Mouse (Mus musculus) neural tube, embryonic 12.5 days (tissue): Measurements from ENCODE around the gene Rfx1. TPM values are rescaled to one million over a fixed set of nuclear protein-coding genes. Genes with fewer than 3 reads are reported as not detected.
A peak's percentile ranks its signal among the peaks of the same experiment; 100 is the strongest.

ENCODE experiments used
- ATAC-seq: fragments of 200-750 bp; cut with Nextera tagmentation; 2 replicates; pipeline ENCODE4 v1.8.0; 2017; ENCODE audit warnings: low read depth, mild to moderate bottlenecking, moderate TSS enrichment, moderate library complexity; ENCODE audit not compliant: low FRiP score
- H3K27ac ChIP-seq: fragments of 300-500 bp; sonication (generic); 2 replicates; pipeline ENCODE4 v1.5.1; 2016
- H3K27me3 ChIP-seq: fragments of 300-500 bp; sonication (generic); replicated peaks from 2 replicates; pipeline ENCODE4 v1.6.1; 2016; ENCODE audit warnings: mild to moderate bottlenecking
- H3K36me3 ChIP-seq: fragments of 300-500 bp; sonication (generic); 2 replicates; pipeline ENCODE4 v1.6.1; 2016; ENCODE audit warnings: mild to moderate bottlenecking
- H3K4me1 ChIP-seq: fragments of 300-500 bp; sonication (generic); 2 replicates; pipeline ENCODE4 v1.6.1; 2016
- H3K4me2 ChIP-seq: fragments of 300-500 bp; sonication (generic); replicated peaks from 2 replicates; pipeline ENCODE4 v1.6.1; 2016; ENCODE audit warnings: mild to moderate bottlenecking
- H3K4me3 ChIP-seq: fragments of 300-500 bp; sonication (generic); 2 replicates; pipeline ENCODE4 v1.5.1; 2016
- H3K9ac ChIP-seq: fragments of 300-500 bp; sonication (generic); 2 replicates; pipeline ENCODE4 v1.6.1; 2016; ENCODE audit warnings: mild to moderate bottlenecking
- H3K9me3 ChIP-seq: fragments of 300-500 bp; sonication (generic); 2 replicates; pipeline ENCODE4 v1.6.1; 2016; ENCODE audit warnings: mild to moderate bottlenecking
- WGBS: fragments of 180-500 bp; shearing (Covaris S2); methylation state at CpG from one replicate; pipeline ENCODE4 v1.1.7; 2016; 5-methylcytosine and 5-hydroxymethylcytosine counted together
- polyA plus RNA-seq: library from polyadenylated mRNA; unstranded; fragments of >200 nt; fragmentation: Nextera tagmentation; extraction: Ambion mirVana; gene quantifications from 2 replicates; pipeline ENCODE4 v1.2.1, GENCODE M21; 2016

The Rfx1 gene
- polyA plus RNA-seq, 1 experiment from 2014 or later = 9.1 TPM

- Histone ChIP-seq H3K27me3 (no peaks in the 10 kb centered on the region), H3K4me2 (0 out of 2 replicates have a peak overlapping the region, but pooled peaks have one; percentile 12), H3K36me3 (peaks cover 21% of the 10 kb centered on the region), H3K4me1 (peaks cover 43% of the 10 kb centered on the region), H3K27ac (0 out of 2 replicates have a peak overlapping the region, but pooled peaks have one; percentile 17), H3K9ac (peak overlapping the region; percentile 26; the same call in 1 of the 2 replicates), H3K4me3 (no peak overlapping the region), H3K9me3 (no peaks in the 10 kb centered on the region)
- 54% methylated on average over 10 of the region's 10 CpGs for WGBS
- no peak for ATAC-seq
Observed at GRCm38 (mm10) chr8:84073230-84073976, 6.8 kb downstream of the Rfx1 start.

- no peaks in the 10 kb centered on the region for H3K27me3 ChIP-seq
- H3K4me3 ChIP-seq = no peak overlapping the region
- no peak overlapping the region for H3K9ac ChIP-seq
- no peak overlapping the region for H3K4me2 ChIP-seq
- no peaks in the 10 kb centered on the region for H3K9me3 ChIP-seq
- WGBS = 84% methylated on average over 1 of the region's 1 CpGs
- peaks cover 41% of the 10 kb centered on the region for H3K36me3 ChIP-seq
- peaks cover 26% of the 10 kb centered on the region for H3K4me1 ChIP-seq
- ATAC-seq = no peak
- H3K27ac ChIP-seq = no peak overlapping the region
Observed at GRCm38 (mm10) chr8:84076412-84076811, 9.8 kb downstream of the Rfx1 start.

GRCm38 (mm10) chr8:84076849-84077248, 10.2 kb downstream of the Rfx1 start:
- Histone ChIP-seq H3K9me3 (no peaks in the 10 kb centered on the region), H3K36me3 (peaks cover 41% of the 10 kb centered on the region), H3K27ac (no peak overlapping the region), H3K27me3 (no peaks in the 10 kb centered on the region), H3K4me1 (peaks cover 21% of the 10 kb centered on the region), H3K4me3 (no peak overlapping the region), H3K4me2 (no peak overlapping the region), H3K9ac (no peak overlapping the region)
- ATAC-seq = no peak
- 80% methylated on average over 3 of the region's 3 CpGs for WGBS

GRCm38 (mm10) chr8:84079206-84079605, 12.6 kb downstream of the Rfx1 start:
- no peak overlapping the region for H3K9ac ChIP-seq
- no peaks in the 10 kb centered on the region for H3K27me3 ChIP-seq
- no peak for ATAC-seq
- no peak overlapping the region for H3K4me3 ChIP-seq
- H3K4me2 ChIP-seq = no peak overlapping the region
- H3K27ac ChIP-seq = no peak overlapping the region
- H3K36me3 ChIP-seq = peaks cover 63% of the 10 kb centered on the region
- H3K4me1 ChIP-seq = peaks cover 2% of the 10 kb centered on the region; the same call in 1 of the 2 replicates
- no peaks in the 10 kb centered on the region for H3K9me3 ChIP-seq
- WGBS = 94% methylated on average over 5 of the region's 5 CpGs

GRCm38 (mm10) chr8:84083829-84084241, 17.2 kb downstream of the Rfx1 start:
- peaks cover 75% of the 10 kb centered on the region for H3K36me3 ChIP-seq
- H3K9ac ChIP-seq = no peak overlapping the region
- H3K27me3 ChIP-seq = no peaks in the 10 kb centered on the region
- 26% methylated on average over 8 of the region's 8 CpGs for WGBS
- no peak; the same call in 1 of the 2 replicates for ATAC-seq
- H3K9me3 ChIP-seq = no peaks in the 10 kb centered on the region
- H3K4me2 ChIP-seq = no peak overlapping the region
- no peak overlapping the region for H3K27ac ChIP-seq
- no peak overlapping the region for H3K4me3 ChIP-seq
- H3K4me1 ChIP-seq = peaks cover 9% of the 10 kb centered on the region

GRCm38 (mm10) chr8:84084341-84085115, 17.9 kb downstream of the Rfx1 start:
- peak overlapping the region; percentile 42; the same call in 1 of the 2 replicates for H3K9ac ChIP-seq

GRCm38 (mm10) chr8:84087156-84087555, 20.5 kb downstream of the Rfx1 start:
- WGBS = 89% methylated on average over 7 of the region's 7 CpGs

More at GRCm38 (mm10) chr8:84084341-84085115, 17.9 kb downstream of the Rfx1 start:
- H3K4me3 ChIP-seq = no peak overlapping the region
- no peaks in the 10 kb centered on the region for H3K9me3 ChIP-seq
- peaks cover 9% of the 10 kb centered on the region for H3K4me1 ChIP-seq
- ATAC-seq = 0 out of 2 replicates have a peak, but pooled peaks have one; percentile 43
- H3K27me3 ChIP-seq = no peaks in the 10 kb centered on the region
- peaks cover 77% of the 10 kb centered on the region for H3K36me3 ChIP-seq
- H3K27ac ChIP-seq = no peak overlapping the region
- 34% methylated on average over 42 of the region's 42 CpGs for WGBS
- peak overlapping the region; percentile 31; the same call in 1 of the 2 replicates for H3K4me2 ChIP-seq

GRCm38 (mm10) chr8:84087821-84088220, 21.2 kb downstream of the Rfx1 start:
- H3K36me3 ChIP-seq = peaks cover 84% of the 10 kb centered on the region
- H3K9me3 ChIP-seq = no peaks in the 10 kb centered on the region
- no peak overlapping the region for H3K27ac ChIP-seq
- H3K9ac ChIP-seq = no peak overlapping the region
- H3K4me2 ChIP-seq = no peak overlapping the region
- no peak for ATAC-seq
- H3K4me3 ChIP-seq = no peak overlapping the region
- no peaks in the 10 kb centered on the region for H3K27me3 ChIP-seq
- H3K4me1 ChIP-seq = peaks cover 9% of the 10 kb centered on the region
- WGBS = 94% methylated on average over 14 of the region's 14 CpGs

More at GRCm38 (mm10) chr8:84087156-84087555, 20.5 kb downstream of the Rfx1 start:
- H3K9me3 ChIP-seq = no peaks in the 10 kb centered on the region
- no peak overlapping the region for H3K4me3 ChIP-seq
- H3K36me3 ChIP-seq = peaks cover 84% of the 10 kb centered on the region
- no peaks in the 10 kb centered on the region for H3K27me3 ChIP-seq
- H3K4me1 ChIP-seq = peaks cover 9% of the 10 kb centered on the region
- H3K9ac ChIP-seq = no peak overlapping the region
- no peak overlapping the region for H3K27ac ChIP-seq
- no peak for ATAC-seq
- H3K4me2 ChIP-seq = no peak overlapping the region

- Histone ChIP-seq H3K4me2 (no peak overlapping the region), H3K9ac (no peak overlapping the region), H3K27me3 (no peaks in the 10 kb centered on the region), H3K9me3 (no peaks in the 10 kb centered on the region), H3K4me3 (no peak overlapping the region), H3K36me3 (peaks cover 85% of the 10 kb centered on the region), H3K4me1 (peaks cover 6% of the 10 kb centered on the region), H3K27ac (no peak overlapping the region)
- ATAC-seq = no peak
- WGBS = 87% methylated on average over 9 of the region's 9 CpGs
Observed at GRCm38 (mm10) chr8:84089277-84089676, 22.6 kb downstream of the Rfx1 start.

- Histone ChIP-seq H3K9ac (no peak overlapping the region), H3K36me3 (peaks cover 94% of the 10 kb centered on the region), H3K27me3 (no peaks in the 10 kb centered on the region), H3K27ac (no peak overlapping the region), H3K4me3 (no peak overlapping the region), H3K4me2 (no peak overlapping the region), H3K9me3 (no peaks in the 10 kb centered on the region), H3K4me1 (no peaks in the 10 kb centered on the region)
- WGBS = 88% methylated on average over 8 of the region's 8 CpGs
- no peak for ATAC-seq
Observed at GRCm38 (mm10) chr8:84090585-84090984, 24.0 kb downstream of the Rfx1 start.

- Histone ChIP-seq H3K27ac (no peak overlapping the region), H3K9me3 (no peaks in the 10 kb centered on the region), H3K36me3 (peaks cover 87% of the 10 kb centered on the region), H3K9ac (no peak overlapping the region), H3K4me2 (no peak overlapping the region), H3K4me3 (no peak overlapping the region), H3K4me1 (no peaks in the 10 kb centered on the region), H3K27me3 (no peaks in the 10 kb centered on the region)
- ATAC-seq = no peak
- 72% methylated on average over 8 of the region's 8 CpGs for WGBS
Observed at GRCm38 (mm10) chr8:84096061-84096460, 29.4 kb downstream of the Rfx1 start.

GRCm38 (mm10) chr8:84098376-84098775, 31.7 kb downstream of the Rfx1 start:
- no peak for ATAC-seq
- Histone ChIP-seq H3K4me3 (no peak overlapping the region), H3K9ac (no peak overlapping the region), H3K4me1 (peaks cover 15% of the 10 kb centered on the region), H3K27ac (no peak overlapping the region; the same call in 1 of the 2 replicates), H3K4me2 (no peak overlapping the region), H3K9me3 (no peaks in the 10 kb centered on the region), H3K27me3 (no peaks in the 10 kb centered on the region), H3K36me3 (peaks cover 82% of the 10 kb centered on the region)
- 94% methylated on average over 7 of the region's 7 CpGs for WGBS
